Mouse (Mus musculus) forebrain, embryonic 11.5 days (tissue): ENCODE results near the gene Uchl5. TPM values are rescaled to one million over a fixed set of nuclear protein-coding genes. Genes with fewer than 3 reads are reported as not detected.

Source experiments
- ATAC-seq: fragments of 200-750 bp; cut with Nextera tagmentation; replicated peaks from 2 replicates; pipeline ENCODE4 v1.8.0; 2017; ENCODE audit warnings: moderate TSS enrichment; ENCODE audit not compliant: low FRiP score
- DNase-seq: peaks from one replicate; pipeline ENCODE4 v3.0.0-alpha.2; 2017; ENCODE audit warnings: low spot score
- H3K27ac ChIP-seq: fragments of 300-500 bp; sonication (generic); 2 replicates; pipeline ENCODE4 v1.5.1; 2014; ENCODE audit warnings: low read depth, low read length
- H3K27me3 ChIP-seq: fragments of 300-500 bp; sonication (generic); 2 replicates; pipeline ENCODE4 v1.6.1; 2014; ENCODE audit warnings: mild to moderate bottlenecking, low read length, mixed read lengths; ENCODE audit not compliant: control insufficient read depth, insufficient read depth
- H3K36me3 ChIP-seq: fragments of 300-500 bp; sonication (generic); 2 replicates; pipeline ENCODE4 v1.6.1; 2014; ENCODE audit warnings: mild to moderate bottlenecking, low read length, moderate library complexity, mixed read lengths; ENCODE audit not compliant: control insufficient read depth, insufficient read depth
- H3K4me1 ChIP-seq: fragments of 300-500 bp; sonication (generic); replicated peaks from 2 replicates; pipeline ENCODE4 v1.6.1; 2014; ENCODE audit warnings: low read length, mixed read lengths; ENCODE audit not compliant: control insufficient read depth, insufficient read depth
- H3K4me2 ChIP-seq: fragments of 300-500 bp; sonication (generic); 2 replicates; pipeline ENCODE4 v1.6.1; 2014; ENCODE audit warnings: low read depth, mild to moderate bottlenecking, low read length, moderate library complexity, mixed read lengths; ENCODE audit not compliant: severe bottlenecking
- H3K4me3 ChIP-seq: fragments of 300-500 bp; sonication (generic); 2 replicates; pipeline ENCODE4 v1.5.1; 2014; ENCODE audit warnings: low read depth, low read length
- H3K9ac ChIP-seq: fragments of 300-500 bp; sonication (generic); 2 replicates; pipeline ENCODE4 v1.6.1; 2014; ENCODE audit warnings: low read length
- H3K9me3 ChIP-seq: fragments of 300-500 bp; sonication (generic); 2 replicates; pipeline ENCODE4 v1.6.1; 2016; ENCODE audit warnings: low read length, mixed read lengths; ENCODE audit not compliant: control insufficient read depth
- WGBS: fragments of 180-500 bp; shearing (Covaris S2); extraction: QIAGEN DNeasy Blood & Tissue Kit; methylation state at CpG from one replicate; pipeline ENCODE4 v1.1.7; 2014; 5-methylcytosine and 5-hydroxymethylcytosine counted together
- polyA plus RNA-seq: library from polyadenylated mRNA; unstranded; fragments of >200 nt; fragmentation: Nextera tagmentation; extraction: Ambion mirVana; gene quantifications from 2 replicates; pipeline ENCODE4 v1.2.1, GENCODE M21; 2014

Gene Uchl5
- polyA plus RNA-seq, 1 experiment from 2014 or later, result 87.8 TPM

- H3K27me3 ChIP-seq, result no peaks in the 10 kb centered on the region
- no peak for DNase-seq
- no peak overlapping the region for H3K4me3 ChIP-seq
- no peaks in the 10 kb centered on the region for H3K36me3 ChIP-seq
- no peaks in the 10 kb centered on the region for H3K4me1 ChIP-seq
- no peak overlapping the region for H3K27ac ChIP-seq
- H3K9ac ChIP-seq, result no peak overlapping the region
- 97% methylated on average over 5 of the region's 5 CpGs for WGBS
- H3K4me2 ChIP-seq, result no peak overlapping the region
- ATAC-seq, result no peak
- H3K9me3 ChIP-seq, result no peaks in the 10 kb centered on the region
These were observed 78.6 kb downstream of the Uchl5 start for GRCm38 (mm10) chr1:143855706-143856105.

Other genes with a start within 250 kb of the Uchl5 start
- 1.2 and 1.6 TPM in 2 replicates for gene B3galt2, start 136.6 kb upstream of the Uchl5 start, polyA plus RNA-seq
- gene Cdc73, start 74.4 kb upstream of the Uchl5 start, polyA plus RNA-seq, result 30.1 and 31.5 TPM in 2 replicates
- 90.9 and 99.5 TPM in 2 replicates for gene Glrx2, start 60.9 kb upstream of the Uchl5 start, polyA plus RNA-seq
- 42.4 and 50.1 TPM in 2 replicates for gene Trove2, start 204 bp upstream of the Uchl5 start, polyA plus RNA-seq
- 58.9 and 61.1 TPM in 2 replicates for gene Rgs2, start 226.9 kb downstream of the Uchl5 start, polyA plus RNA-seq